Mouse (Mus musculus): ENCODE measurements around the gene Mylk3.

- no peak for TF ChIP-seq CTCF (IDR thresholded peaks at IDR 0.05; ENCODE audit: borderline replicate concordance, extremely low read depth, insufficient read depth, insufficient read length)
- no peak for TF ChIP-seq POLR2A (IDR thresholded peaks at IDR 0.05; ENCODE audit: borderline replicate concordance, extremely low read depth, insufficient read depth, insufficient read length, poor library complexity, severe bottlenecking)
Observed at GRCm38 (mm10) chr8:85302931-85303330, 83.2 kb downstream of the Mylk3 start.

Measured in brain, embryonic 14.5 days (tissue).